Mouse (Mus musculus): ENCODE data around the gene Rab3b.

GRCm38 (mm10) chr4:108949168-108949567, 70.3 kb downstream of the Rab3b start:
- TF ChIP-seq CTCF (IDR thresholded peaks at IDR 0.05; ENCODE audit: borderline replicate concordance, control insufficient read depth, extremely low read depth, insufficient read depth, low read length, poor library complexity) (no peak), POLR2A (IDR thresholded peaks at IDR 0.05; ENCODE audit: control insufficient read depth, extremely low read depth, insufficient read depth, low read length, poor library complexity) (no peak)

All from thymus, adult 2 months (tissue).